Mouse (Mus musculus): ENCODE data around the gene Olfr895.

The Olfr895 gene

GRCm38 (mm10) chr9:38267551-38267950 lies at the start of gene Olfr895:
Olfr895 (plus strand) TSS chr9:38267851.
- no peak for DNase-seq (ENCODE audit: low spot score)

GRCm38 (mm10) chr9:38252474-38252873 lies 15.2 kb upstream of the Olfr895 start, which contains the start of gene Olfr143:
Olfr143 (plus strand) TSS chr9:38252774.
- DNase-seq (ENCODE audit: low spot score), result no peak

GRCm38 (mm10) chr9:38290807-38291206 lies 23.2 kb downstream of the Olfr895 start, which contains the start of gene Olfr896-ps1:
Olfr896-ps1 (plus strand) TSS chr9:38291107.
- no peak for DNase-seq (ENCODE audit: low spot score)
